In the genomic region with DNA sequence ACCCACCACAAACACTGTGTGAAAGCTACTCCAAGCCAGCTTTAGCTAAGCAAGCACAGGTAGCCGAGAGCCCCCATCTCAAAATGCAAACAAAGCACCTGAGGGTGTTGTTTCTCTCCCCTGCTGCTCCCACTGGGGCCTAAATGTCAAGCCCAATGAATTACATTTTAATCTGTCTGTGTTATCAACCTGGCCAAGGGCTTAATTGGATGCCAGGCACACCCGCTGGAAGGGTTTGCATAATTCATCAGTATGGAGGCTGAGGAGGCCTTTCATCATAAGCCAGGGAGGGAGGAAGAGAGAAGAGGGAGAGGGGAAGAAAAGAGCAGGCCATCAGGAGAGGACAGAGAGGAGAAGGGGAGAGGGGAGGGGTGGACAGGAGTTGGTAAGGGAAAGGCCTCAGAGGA, we compare ENCODE assay signal across 9 mouse cellular contexts. TPM values are rescaled to one million over a fixed set of nuclear protein-coding genes. Genes with fewer than 3 reads are reported as not detected.
DNase-seq lines count a peak whose midpoint lies in the region; ATAC-seq and TF ChIP-seq lines count a peak whose summit lies in the region.
"Had no signal": no experiment of that assay in that cellular context is flagged by ENCODE, and none has a peak within 500 bp of the region (broad histone marks: within the 10 kb centered on the region; RNA-seq: fewer than 3 reads in every experiment).

No protein-coding gene starts in this region.

- H3K4me1 ChIP-seq in intestine, embryonic 14.5 days (replicated peaks; ENCODE audit: control insufficient read depth, insufficient read depth, low read length): peaks cover 2% of the 10 kb centered on the region; the same call in 1 of the 2 replicates
- 0 out of 2 replicates have a peak, but pooled peaks cover 2% of the 10 kb centered on the region for H3K4me1 ChIP-seq in intestine, postnatal 0 days (replicated peaks; ENCODE audit: control insufficient read depth, insufficient read depth, low read length)
- H3K4me1 ChIP-seq in forebrain, embryonic 10.5 days: peaks cover 36% of the 10 kb centered on the region

- TF ChIP-seq CTCF in intestine, postnatal 0 days (IDR thresholded peaks at IDR 0.05; ENCODE audit: low read depth): no peak

- no peak overlapping the region for H3K27ac ChIP-seq in intestine, embryonic 14.5 days (ENCODE audit: low read depth)
- H3K27ac ChIP-seq in intestine, postnatal 0 days (ENCODE audit: low read depth, low read length): no peak overlapping the region
- H3K27ac ChIP-seq in forebrain, embryonic 10.5 days: peak overlapping the region; percentile 77
- H3K27ac ChIP-seq: embryonic facial prominence, embryonic 15.5 days had no signal

- H3K9ac ChIP-seq in intestine, embryonic 14.5 days (ENCODE audit: low read length): no peak overlapping the region
- no peak overlapping the region for H3K9ac ChIP-seq in intestine, postnatal 0 days (ENCODE audit: low read depth, low read length)
- H3K9ac ChIP-seq: embryonic facial prominence, embryonic 15.5 days had no signal

- H3K27me3 ChIP-seq in intestine, embryonic 14.5 days (replicated peaks; ENCODE audit: control insufficient read depth, insufficient read depth, low read length): no peaks in the 10 kb centered on the region
- H3K27me3 ChIP-seq in intestine, postnatal 0 days (replicated peaks; ENCODE audit: control insufficient read depth, insufficient read depth, low read length): no peaks in the 10 kb centered on the region
- no peaks in the 10 kb centered on the region for H3K27me3 ChIP-seq in forebrain, embryonic 10.5 days (ENCODE audit: poor library complexity, severe bottlenecking)
- H3K27me3 ChIP-seq: embryonic facial prominence, embryonic 15.5 days had no signal

- no peaks in the 10 kb centered on the region for H3K9me3 ChIP-seq in intestine, embryonic 14.5 days (ENCODE audit: control insufficient read depth, low read length)
- no peaks in the 10 kb centered on the region for H3K9me3 ChIP-seq in intestine, postnatal 0 days (ENCODE audit: control insufficient read depth)
- peaks cover 7% of the 10 kb centered on the region for H3K9me3 ChIP-seq in forebrain, embryonic 10.5 days
- H3K9me3 ChIP-seq: embryonic facial prominence, embryonic 15.5 days had no signal

- H3K4me2 ChIP-seq in intestine, embryonic 14.5 days (ENCODE audit: low read length): no peak overlapping the region
- H3K4me2 ChIP-seq in intestine, postnatal 0 days (replicated peaks; ENCODE audit: low read depth): no peak overlapping the region
- H3K4me2 ChIP-seq: embryonic facial prominence, embryonic 15.5 days had no signal

- no peak for ATAC-seq in intestine, embryonic 14.5 days (replicated peaks; ENCODE audit: low FRiP score, low TSS enrichment, low read depth)
- no peak for ATAC-seq in intestine, postnatal 0 days

- DNase-seq in intestine, embryonic 14.5 days (ENCODE audit: low spot score): peak; percentile 38
- DNase-seq in brain, adult 2 months (ENCODE audit: low read depth, low spot score): peak; percentile 72
- peak; percentile 16 for DNase-seq in forebrain, embryonic 10.5 days (ENCODE audit: extremely low spot score, low spot score)
- peak; percentile 6 for DNase-seq in mesoderm, embryonic 11.5 days (ENCODE audit: low read depth, low spot score)
- no peak for DNase-seq in adrenal gland, adult 2 months
- DNase-seq in thymus, postnatal 14 days: no peak
- DNase-seq in gastrocnemius, postnatal 36 days: no peak

- intact Hi-C loops in gastrocnemius, postnatal 36 days (cut with DNase I): no loop called here

- no peak overlapping the region for H3K4me3 ChIP-seq in intestine, embryonic 14.5 days (ENCODE audit: low read depth, low read length)
- no peak overlapping the region for H3K4me3 ChIP-seq in intestine, postnatal 0 days (ENCODE audit: low read depth, low read length)
- H3K4me3 ChIP-seq in forebrain, embryonic 10.5 days: no peak overlapping the region
- H3K4me3 ChIP-seq: embryonic facial prominence, embryonic 15.5 days had no signal

- 46% methylated on average over 2 of the region's 2 CpGs for WGBS in intestine, embryonic 14.5 days
- WGBS in intestine, postnatal 0 days: 31% methylated on average over 2 of the region's 2 CpGs
- 21% methylated on average over 2 of the region's 2 CpGs for WGBS in forebrain, embryonic 10.5 days

- no peaks in the 10 kb centered on the region for H3K36me3 ChIP-seq in intestine, embryonic 14.5 days (ENCODE audit: control insufficient read depth, insufficient read depth, low read length)
- H3K36me3 ChIP-seq in intestine, postnatal 0 days (ENCODE audit: control insufficient read depth, insufficient read depth): no peaks in the 10 kb centered on the region
- H3K36me3 ChIP-seq in forebrain, embryonic 10.5 days (replicated peaks): no peaks in the 10 kb centered on the region
- H3K36me3 ChIP-seq: embryonic facial prominence, embryonic 15.5 days had no signal

RNA-seq across cellular contexts. Expression of gene Ces5a, which starts 36.5 kb away (rescaled TPM):
- not detected in 2 replicates for polyA plus RNA-seq in intestine, embryonic 14.5 days (2014; fragmentation: Nextera tagmentation; extraction: Ambion mirVana)
- not detected in 2 replicates for polyA plus RNA-seq in intestine, postnatal 0 days (2015; fragmentation: Nextera tagmentation; extraction: Ambion mirVana)
- not detected in 2 replicates for polyA plus RNA-seq in forebrain, embryonic 10.5 days (2016; fragmentation: Nextera tagmentation; extraction: Ambion mirVana)
- total RNA-seq in adrenal gland, adult 2 months (2021): not detected
- polyA plus RNA-seq in adrenal gland, adult 2 months (2012; rRNA removed): not detected in 2 replicates
- under 1 TPM in 1 of 2 experiments, not detected in 1; 0.77 TPM for total RNA-seq in gastrocnemius, postnatal 36 days (2021)

Comparison
In these comparisons a context has a peak if more than half of its experiments do, and no peak if none do; other contexts are left out.
1. DNase-seq: peak in intestine, embryonic 14.5 days (single experiment), brain, adult 2 months (single experiment), forebrain, embryonic 10.5 days (single experiment) and mesoderm, embryonic 11.5 days (single experiment); none in adrenal gland, adult 2 months (single experiment), thymus, postnatal 14 days (single experiment) and gastrocnemius, postnatal 36 days (0 of 2).